Mouse (Mus musculus): ENCODE data around the gene Adk. TPM values are rescaled to one million over a fixed set of nuclear protein-coding genes. Genes with fewer than 3 reads are reported as not detected.
A peak's percentile ranks its signal among the peaks of the same experiment; 100 is the strongest.

Gene Adk
- polyA plus RNA-seq, 2 experiments = 56.9 to 180 TPM

DNA sequence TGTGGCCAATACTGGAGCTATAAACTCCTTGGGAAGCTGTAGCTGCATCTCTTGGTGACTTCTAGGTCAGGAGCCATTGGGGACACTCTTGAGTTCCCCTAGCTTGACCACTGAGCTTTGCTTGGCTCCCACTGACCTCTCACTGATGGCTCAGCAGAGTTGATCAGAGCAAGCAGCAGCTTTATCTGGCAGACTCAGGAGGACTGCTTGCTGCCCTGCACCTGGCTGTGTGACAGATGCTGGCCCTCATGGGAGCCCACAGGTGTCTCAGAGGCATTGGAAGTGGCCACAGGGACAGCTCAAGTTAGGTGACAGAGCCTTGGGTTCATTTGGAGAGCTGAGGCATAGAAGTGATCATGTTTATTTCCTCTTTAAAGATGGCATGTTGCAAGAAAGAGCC lies 24.8 kb upstream of the Adk start:
- Histone ChIP-seq H3K9ac (replicated peaks) (no peak overlapping the region), H3K4me3 (ENCODE audit: insufficient read depth in 1 of 2, low read depth in 2 of 2, low read length in 2 of 2) (no peak overlapping the region), H3K4me2 (ENCODE audit: low read depth) (no peak overlapping the region), H3K27me3 (ENCODE audit: control insufficient read depth, insufficient read depth, low read length) (no peaks in the 10 kb centered on the region), H3K4me1 (replicated peaks; ENCODE audit: control insufficient read depth in 2 of 2, insufficient read depth in 2 of 2, low read length in 1 of 2) (peaks cover 0 to 4% of the 10 kb centered on the region in 2 experiments; a peak in 1 of 4 replicates), H3K27ac (no peak overlapping the region), H3K36me3 (replicated peaks; ENCODE audit: control insufficient read depth, insufficient read depth, low read depth) (peaks cover 21% of the 10 kb centered on the region), H3K9me3 (ENCODE audit: control insufficient read depth, low read length) (no peaks in the 10 kb centered on the region)
- DNase-seq (ENCODE audit: low read depth in 3 of 3, low spot score in 3 of 3) (no peak), ATAC-seq (ENCODE audit: insufficient read depth) (no peak)
- TF ChIP-seq EP300 (IDR thresholded peaks at IDR 0.05; ENCODE audit: low read depth) (no peak), CTCF (IDR thresholded peaks at IDR 0.05; ENCODE audit: low read depth) (no peak)

DNA sequence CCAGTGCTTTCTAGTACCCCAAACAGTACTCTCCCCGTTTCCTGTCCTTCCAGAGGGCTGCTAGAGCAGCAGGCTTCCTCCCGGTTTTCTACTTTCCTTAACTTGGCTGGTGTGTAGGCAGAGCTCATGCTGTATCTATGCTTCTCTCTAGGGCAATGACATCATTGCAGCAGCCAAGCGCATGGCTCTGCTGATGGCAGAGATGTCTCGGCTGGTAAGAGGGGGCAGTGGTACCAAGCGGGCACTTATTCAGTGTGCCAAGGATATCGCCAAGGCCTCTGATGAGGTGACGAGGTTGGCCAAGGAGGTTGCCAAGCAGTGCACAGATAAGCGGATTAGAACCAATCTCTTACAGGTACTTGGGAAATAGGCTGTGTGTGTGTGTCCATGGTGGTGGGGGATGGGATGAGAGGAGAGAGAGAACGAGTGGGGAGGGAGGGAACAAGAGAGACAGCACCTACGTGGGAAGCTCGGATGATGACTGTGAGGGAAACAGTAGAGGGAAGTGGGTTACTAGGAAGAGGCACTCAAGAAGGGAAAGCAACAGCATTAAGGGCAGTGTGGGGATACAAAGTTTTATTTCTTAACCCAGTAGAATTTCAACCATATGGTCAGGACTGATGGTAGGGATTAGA lies 23.2 kb upstream of the Adk start:
- Histone ChIP-seq H3K27me3 (ENCODE audit: control insufficient read depth, insufficient read depth, low read length) (no peaks in the 10 kb centered on the region), H3K9ac (replicated peaks) (no peak overlapping the region), H3K9me3 (ENCODE audit: control insufficient read depth, low read length) (no peaks in the 10 kb centered on the region), H3K4me1 (replicated peaks; ENCODE audit: control insufficient read depth in 2 of 2, insufficient read depth in 2 of 2, low read length in 1 of 2) (peaks cover 0 to 4% of the 10 kb centered on the region in 2 experiments; a peak in 1 of 4 replicates), H3K4me3 (ENCODE audit: insufficient read depth in 1 of 2, low read depth in 2 of 2, low read length in 2 of 2) (no peak overlapping the region), H3K27ac (no peak overlapping the region), H3K36me3 (replicated peaks; ENCODE audit: control insufficient read depth, insufficient read depth, low read depth) (peaks cover 24% of the 10 kb centered on the region), H3K4me2 (ENCODE audit: low read depth) (no peak overlapping the region)
- ATAC-seq (ENCODE audit: insufficient read depth) (no peak), DNase-seq (ENCODE audit: low read depth in 3 of 3, low spot score in 3 of 3) (no peak)
- WGBS (ENCODE audit: insufficient replicate concordance) = 79% methylated on average over 11 of the region's 11 CpGs
- TF ChIP-seq EP300 (IDR thresholded peaks at IDR 0.05; ENCODE audit: low read depth) = no peak
- TF ChIP-seq CTCF (IDR thresholded peaks at IDR 0.05; ENCODE audit: low read depth) = no peak

DNA sequence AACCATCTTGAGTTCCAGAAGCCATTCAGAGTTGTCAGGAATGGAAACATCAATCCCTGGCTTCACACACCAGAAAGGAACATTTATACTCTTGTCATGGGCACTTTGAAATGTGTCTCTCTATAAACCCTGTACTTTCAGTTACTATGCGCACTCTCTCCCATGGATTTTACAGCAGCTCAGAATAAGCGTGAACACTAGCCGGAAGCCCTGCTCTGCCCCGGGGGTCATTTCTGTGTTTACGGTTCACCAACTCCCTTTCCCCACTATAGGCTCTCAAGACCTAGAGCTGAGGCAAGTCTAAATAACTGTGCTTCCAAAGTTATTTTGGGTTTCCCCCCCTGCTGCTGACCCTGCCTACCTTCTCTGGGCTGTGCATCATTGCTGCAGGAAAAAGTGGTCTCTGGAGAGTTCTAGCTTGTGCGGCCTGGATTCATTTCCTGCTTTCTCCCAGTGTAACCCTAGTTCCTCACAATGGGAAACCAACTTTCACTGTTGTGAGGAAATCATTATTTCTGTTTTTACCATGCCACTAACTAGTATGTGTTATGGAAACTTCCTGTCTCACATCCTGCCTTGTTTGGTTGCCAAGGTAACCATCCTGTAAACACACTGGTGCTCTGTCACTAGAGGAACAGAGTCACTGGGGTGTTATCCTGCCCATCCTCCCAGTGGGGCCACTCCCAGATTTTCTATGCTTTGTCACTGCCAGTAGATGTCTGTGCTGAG lies 20.4 kb upstream of the Adk start:
- Histone ChIP-seq H3K4me3 (ENCODE audit: insufficient read depth in 1 of 2, low read depth in 2 of 2, low read length in 2 of 2) (no peak overlapping the region), H3K9me3 (ENCODE audit: control insufficient read depth, low read length) (no peaks in the 10 kb centered on the region), H3K36me3 (replicated peaks; ENCODE audit: control insufficient read depth, insufficient read depth, low read depth) (peaks cover 36% of the 10 kb centered on the region), H3K27ac (no peak overlapping the region; the same call in 1 of the 2 replicates), H3K4me1 (replicated peaks; ENCODE audit: control insufficient read depth in 2 of 2, insufficient read depth in 2 of 2, low read length in 1 of 2) (peaks cover 0 to 4% of the 10 kb centered on the region in 2 experiments; a peak in 1 of 4 replicates), H3K4me2 (ENCODE audit: low read depth) (no peak overlapping the region), H3K9ac (replicated peaks) (no peak overlapping the region), H3K27me3 (ENCODE audit: control insufficient read depth, insufficient read depth, low read length) (no peaks in the 10 kb centered on the region)
- ATAC-seq (ENCODE audit: insufficient read depth) (peak; percentile 76), DNase-seq (ENCODE audit: low read depth in 3 of 3, low spot score in 3 of 3) (peak; percentile 50 to 72 (median 51))
- 78% methylated on average over 6 of the region's 6 CpGs for WGBS (ENCODE audit: insufficient replicate concordance)
- TF ChIP-seq EP300 (IDR thresholded peaks at IDR 0.05; ENCODE audit: low read depth) (no peak), CTCF (IDR thresholded peaks at IDR 0.05; ENCODE audit: low read depth) (no peak)

DNA sequence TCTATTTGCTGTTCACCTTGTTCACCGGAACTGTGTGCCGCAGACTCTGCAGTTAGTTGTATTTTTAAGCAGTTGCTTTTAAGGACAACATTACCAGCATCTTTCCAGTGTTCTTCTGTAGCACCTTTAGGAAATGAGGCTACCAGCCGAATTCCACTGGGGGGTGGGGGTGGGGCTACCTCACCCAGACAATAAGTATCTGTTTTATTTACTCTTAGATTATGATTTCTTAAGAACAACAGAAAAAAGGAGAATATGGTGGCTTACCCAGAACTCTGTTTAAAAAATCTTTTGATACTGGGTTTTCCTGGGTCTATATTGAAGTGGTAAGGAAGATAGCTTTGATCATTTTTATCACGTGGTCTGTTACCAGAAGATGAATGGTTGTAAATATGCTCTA lies 18.1 kb upstream of the Adk start:
- no peak overlapping the region for H3K4me2 ChIP-seq (ENCODE audit: low read depth)
- WGBS (ENCODE audit: insufficient replicate concordance) = 75% methylated on average over 4 of the region's 4 CpGs
- DNase-seq (ENCODE audit: low read depth in 3 of 3, low spot score in 3 of 3) = no peak
- H3K27ac ChIP-seq = no peak overlapping the region
- H3K4me1 ChIP-seq (replicated peaks; ENCODE audit: control insufficient read depth in 2 of 2, insufficient read depth in 2 of 2, low read length in 1 of 2) = peaks cover 0 to 8% of the 10 kb centered on the region in 2 experiments; a peak in 1 of 4 replicates
- no peaks in the 10 kb centered on the region for H3K27me3 ChIP-seq (ENCODE audit: control insufficient read depth, insufficient read depth, low read length)
- no peaks in the 10 kb centered on the region for H3K9me3 ChIP-seq (ENCODE audit: control insufficient read depth, low read length)
- TF ChIP-seq CTCF (IDR thresholded peaks at IDR 0.05; ENCODE audit: low read depth) = no peak
- TF ChIP-seq EP300 (IDR thresholded peaks at IDR 0.05; ENCODE audit: low read depth) = no peak
- no peak overlapping the region for H3K4me3 ChIP-seq (ENCODE audit: insufficient read depth in 1 of 2, low read depth in 2 of 2, low read length in 2 of 2)
- H3K9ac ChIP-seq (replicated peaks) = no peak overlapping the region
- ATAC-seq (ENCODE audit: insufficient read depth) = no peak
- H3K36me3 ChIP-seq (replicated peaks; ENCODE audit: control insufficient read depth, insufficient read depth, low read depth) = peaks cover 43% of the 10 kb centered on the region

DNA sequence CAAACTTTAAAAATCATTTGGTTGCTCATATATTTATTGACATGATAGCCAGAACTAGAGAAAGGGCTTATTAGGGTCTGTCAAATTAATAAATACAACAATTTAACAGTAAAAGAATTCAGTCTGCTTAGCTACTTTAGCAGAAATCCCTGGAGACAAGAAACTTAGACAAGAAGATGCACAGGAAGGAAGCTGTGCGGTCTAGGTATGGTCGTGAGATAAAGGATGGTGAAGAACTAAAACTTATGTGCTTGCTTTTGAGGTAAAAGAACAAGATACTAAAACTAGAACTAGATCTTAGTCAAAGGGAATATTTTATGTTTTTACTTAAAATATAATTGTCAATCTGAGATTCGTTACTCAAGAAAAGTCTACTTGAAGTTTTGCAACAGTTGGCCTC lies 17.6 kb upstream of the Adk start:
- Histone ChIP-seq H3K4me1 (replicated peaks; ENCODE audit: control insufficient read depth in 2 of 2, insufficient read depth in 2 of 2, low read length in 1 of 2) (peaks cover 0 to 11% of the 10 kb centered on the region in 2 experiments; a peak in 2 of 4 replicates), H3K4me2 (ENCODE audit: low read depth) (no peak overlapping the region), H3K27me3 (ENCODE audit: control insufficient read depth, insufficient read depth, low read length) (no peaks in the 10 kb centered on the region), H3K9me3 (ENCODE audit: control insufficient read depth, low read length) (no peaks in the 10 kb centered on the region), H3K36me3 (replicated peaks; ENCODE audit: control insufficient read depth, insufficient read depth, low read depth) (peaks cover 44% of the 10 kb centered on the region), H3K4me3 (ENCODE audit: insufficient read depth in 1 of 2, low read depth in 2 of 2, low read length in 2 of 2) (no peak overlapping the region), H3K9ac (replicated peaks) (no peak overlapping the region), H3K27ac (no peak overlapping the region)
- DNase-seq (ENCODE audit: low read depth in 3 of 3, low spot score in 3 of 3) (no peak), ATAC-seq (ENCODE audit: insufficient read depth) (no peak)
- 83% methylated on average over 3 of the region's 3 CpGs for WGBS (ENCODE audit: insufficient replicate concordance)
- TF ChIP-seq EP300 (IDR thresholded peaks at IDR 0.05; ENCODE audit: low read depth) (no peak), CTCF (IDR thresholded peaks at IDR 0.05; ENCODE audit: low read depth) (no peak)

Measured in liver, embryonic 14.5 days (tissue).